Mouse (Mus musculus) bone marrow macrophage, adult 2 months (primary cell): Measurements from ENCODE around the gene Pomt2. TPM values are rescaled to one million over a fixed set of nuclear protein-coding genes. Genes with fewer than 3 reads are reported as not detected.
A peak's percentile ranks its signal among the peaks of the same experiment; 100 is the strongest.

Source experiments
- H3K27ac ChIP-seq: 2 replicates; pipeline ENCODE4 v1.5.1; 2012; ENCODE audit warnings: low read depth, low read length; ENCODE audit not compliant: insufficient read depth
- H3K4me1 ChIP-seq: 2 replicates; pipeline ENCODE4 v1.6.1; 2012; ENCODE audit warnings: low read length; ENCODE audit not compliant: control insufficient read depth, insufficient read depth
- H3K4me3 ChIP-seq: 2 replicates; pipeline ENCODE4 v1.5.1; 2012; ENCODE audit warnings: mild to moderate bottlenecking, low read length, moderate library complexity; ENCODE audit not compliant: insufficient read depth
- CTCF ChIP-seq: IDR thresholded peaks from 2 replicates; pipeline ENCODE4 v1.5.1; 2012; ENCODE audit warnings: low read depth, mild to moderate bottlenecking, low read length, moderate library complexity
- POLR2A ChIP-seq: IDR thresholded peaks from 2 replicates; pipeline ENCODE4 v1.6.1; 2012; ENCODE audit warnings: mild to moderate bottlenecking, low read depth, low read length, borderline replicate concordance
- polyA plus RNA-seq: library from polyadenylated mRNA; stranded (reverse); fragments of >200 nt; gene quantifications from 2 replicates; pipeline ENCODE4 v1.2.4, GENCODE M21; 2012; ENCODE audit not compliant: missing spikeins, insufficient read depth, insufficient read length

Pomt2 gene
- polyA plus RNA-seq, 1 experiment: 6.0 TPM

DNA sequence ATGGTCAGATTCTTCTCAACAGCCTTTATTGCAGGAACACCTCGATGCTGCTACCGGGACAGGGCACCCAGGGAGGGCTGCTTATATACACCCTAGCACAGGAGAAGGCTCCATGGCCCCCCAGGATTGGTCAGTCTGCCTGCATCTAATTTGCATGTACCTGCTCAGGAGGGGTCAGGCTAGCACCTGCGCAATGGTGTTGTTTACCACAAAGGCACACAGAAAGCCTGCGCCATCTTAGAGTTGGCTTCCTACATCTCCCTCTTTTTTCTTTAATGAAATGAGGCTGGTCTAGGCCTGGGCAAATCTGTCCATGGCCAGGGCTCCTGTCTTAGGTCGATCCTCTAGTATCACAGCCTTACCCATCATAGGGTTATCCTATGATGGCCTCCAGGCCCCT, 1.7 kb upstream of the Pomt2 start:
- Histone ChIP-seq H3K4me1 (no peaks in the 10 kb centered on the region), H3K27ac (no peak overlapping the region), H3K4me3 (no peak overlapping the region)
- TF ChIP-seq CTCF (no peak), POLR2A (no peak)

DNA sequence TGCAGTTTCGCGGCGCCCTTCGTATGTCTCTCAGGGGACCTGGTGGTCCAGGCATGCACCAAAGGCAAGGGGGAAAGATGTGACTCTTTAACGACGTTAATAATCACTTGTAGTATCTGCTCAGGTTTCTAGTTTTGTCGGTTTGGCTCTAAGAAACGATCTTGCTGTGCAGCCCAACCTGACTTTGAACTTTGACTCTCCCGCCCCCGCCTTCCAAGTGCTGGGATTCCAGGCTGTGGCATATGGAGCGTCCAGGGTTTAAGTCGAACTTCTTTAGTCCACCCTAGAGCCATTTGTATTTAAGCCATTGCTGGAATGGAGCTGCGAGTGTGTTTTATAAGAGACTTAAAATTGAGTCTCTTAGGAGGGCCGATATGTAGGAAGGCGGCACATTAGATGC, 368 bp upstream of the Pomt2 start:
- peak overlapping the region; percentile 9; the same call in 1 of the 2 replicates for H3K27ac ChIP-seq
- TF ChIP-seq CTCF: no peak
- no peak for TF ChIP-seq POLR2A
- H3K4me3 ChIP-seq: peak overlapping the region; percentile 86
- no peaks in the 10 kb centered on the region for H3K4me1 ChIP-seq

DNA sequence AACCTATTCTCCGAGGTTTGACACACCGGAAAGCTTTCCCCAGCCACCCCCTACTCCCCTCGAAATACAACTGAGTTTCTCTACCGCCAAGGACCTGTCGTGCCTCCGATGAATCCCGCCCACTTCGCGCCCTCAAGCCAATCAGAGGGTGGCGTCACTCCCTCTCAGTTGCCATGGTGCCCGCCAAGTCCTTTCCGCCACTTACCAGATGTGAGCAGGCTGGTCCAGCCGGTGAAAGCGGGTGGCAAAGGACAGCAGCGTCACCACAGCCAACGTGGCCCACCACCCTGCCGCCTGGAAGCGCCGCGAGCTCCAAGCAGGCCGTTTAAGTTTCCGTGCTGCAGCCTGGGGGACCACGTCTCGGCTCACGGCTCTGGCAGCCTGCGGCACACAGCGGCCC, 802 bp downstream of the Pomt2 start, which contains the start of gene Gstz1:
Gene Gstz1 (plus strand): TSS at position 200 of the 400 bp plus-strand sequence.
- peak within 1 kb of the TSS; percentile 61 for H3K27ac ChIP-seq
- TF ChIP-seq POLR2A (no peak), CTCF (no peak)
- H3K4me3 ChIP-seq: peak within 1 kb of the TSS; percentile 86
- H3K4me1 ChIP-seq: no peaks in the 10 kb centered on the region

DNA sequence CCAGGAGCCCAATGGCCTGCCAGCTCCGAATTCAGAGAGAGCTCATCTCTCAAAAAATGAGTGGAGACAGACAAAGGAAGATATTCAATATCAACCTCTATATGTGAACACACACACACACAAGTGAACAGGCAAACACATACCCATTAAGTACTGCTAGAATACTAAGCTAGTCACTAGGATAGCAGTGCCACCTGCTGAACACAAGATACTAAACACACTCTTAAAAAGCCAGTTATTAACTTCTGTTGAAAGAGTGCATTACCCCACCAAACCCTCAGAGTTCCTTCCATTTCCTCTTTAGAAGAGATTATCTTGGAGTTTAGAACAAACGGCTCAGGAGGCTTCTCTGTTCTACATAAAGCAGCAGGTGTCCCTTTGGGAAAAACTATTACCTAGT, 5.6 kb downstream of the Pomt2 start:
- Histone ChIP-seq H3K4me3 (no peak overlapping the region), H3K4me1 (peaks cover 3% of the 10 kb centered on the region; the same call in 1 of the 2 replicates), H3K27ac (no peak overlapping the region)
- TF ChIP-seq CTCF (no peak), POLR2A (no peak)

DNA sequence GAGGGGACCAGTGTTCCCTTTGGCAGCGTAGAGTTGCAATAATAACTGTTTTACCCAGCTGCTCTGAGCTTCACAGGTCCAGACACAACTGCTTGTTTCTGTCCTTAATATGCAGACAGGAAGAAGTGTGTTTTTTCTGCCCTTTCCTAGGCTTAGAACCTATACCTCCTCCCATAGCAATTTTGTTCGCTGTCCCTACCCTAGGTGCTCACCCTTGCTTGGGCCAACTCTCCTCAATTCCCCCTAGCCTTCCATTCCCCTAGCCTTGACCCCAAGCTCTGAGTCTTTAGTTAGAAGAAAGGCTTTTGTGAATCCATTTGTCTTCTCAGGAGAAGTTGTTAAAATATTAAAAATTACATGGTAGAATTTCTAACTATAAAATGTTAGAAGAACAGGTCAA, 9.0 kb downstream of the Pomt2 start:
- Histone ChIP-seq H3K27ac (no peak overlapping the region), H3K4me3 (no peak overlapping the region), H3K4me1 (peaks cover 3% of the 10 kb centered on the region; the same call in 1 of the 2 replicates)
- TF ChIP-seq POLR2A (no peak), CTCF (no peak)

DNA sequence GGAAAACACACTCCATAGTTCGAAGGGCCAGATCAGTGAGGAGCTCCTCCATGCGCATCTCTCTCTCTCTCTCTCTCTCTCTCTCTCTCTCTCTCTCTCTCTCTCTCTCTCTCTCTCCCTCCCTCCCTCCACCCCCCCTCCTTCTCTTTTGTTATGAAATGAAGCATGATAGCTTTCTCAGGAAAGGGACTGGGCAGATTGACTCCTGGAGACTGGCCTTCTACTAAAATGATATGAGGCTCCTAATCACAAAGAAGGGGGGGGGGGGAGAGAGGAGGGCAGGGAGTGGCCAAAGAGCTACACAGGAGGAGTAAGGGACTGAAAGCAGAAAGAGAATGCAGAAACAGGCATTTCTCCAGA, 9.4 kb downstream of the Pomt2 start:
- TF ChIP-seq POLR2A (no peak), CTCF (no peak)
- Histone ChIP-seq H3K27ac (no peak overlapping the region), H3K4me1 (peaks cover 3% of the 10 kb centered on the region; the same call in 1 of the 2 replicates), H3K4me3 (no peak overlapping the region)

DNA sequence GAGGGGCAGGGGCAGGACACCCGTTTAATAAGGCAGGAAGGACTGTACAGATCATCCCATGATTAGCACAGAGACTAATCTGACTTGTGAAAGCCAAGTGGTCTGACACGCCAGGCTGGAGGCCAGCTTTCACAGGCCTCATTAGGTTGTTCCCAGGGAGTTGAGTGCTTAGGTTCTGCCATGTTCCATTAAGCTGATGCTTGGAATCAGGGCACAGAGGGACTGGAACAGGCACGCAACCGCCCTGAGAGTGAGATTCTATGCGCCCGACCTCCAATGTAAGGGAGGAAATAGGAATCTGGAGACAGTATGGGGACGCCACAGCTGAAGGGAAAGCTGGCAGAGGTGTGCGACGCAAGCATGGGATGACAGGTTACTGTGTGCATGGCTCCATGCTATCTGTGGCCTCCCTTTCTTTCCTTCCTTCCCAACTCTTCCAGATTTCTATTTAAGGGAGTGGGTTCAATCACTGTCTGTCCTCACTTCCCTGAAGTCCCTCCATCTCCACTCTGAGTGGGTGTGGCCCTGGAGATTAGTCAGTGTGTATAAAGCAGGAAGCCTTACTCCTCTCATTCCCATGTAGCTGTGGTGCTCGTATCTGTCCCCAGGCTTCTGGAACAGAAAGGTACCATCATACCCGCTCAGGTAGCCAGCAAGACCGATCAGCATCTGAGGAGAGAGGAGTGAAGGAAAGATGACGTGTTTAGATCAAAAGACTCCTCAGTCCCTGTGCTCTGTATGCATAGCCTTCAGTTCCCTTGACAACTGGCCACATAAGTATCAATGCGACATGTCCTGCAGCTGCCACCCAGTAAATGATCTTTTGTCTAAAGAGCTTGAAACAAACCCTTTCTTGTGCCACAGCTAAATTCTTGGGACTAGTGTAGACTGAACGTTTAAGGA, 10.1 kb downstream of the Pomt2 start:
- TF ChIP-seq POLR2A (no peak), CTCF (no peak)
- H3K4me3 ChIP-seq: no peak overlapping the region
- H3K27ac ChIP-seq: no peak overlapping the region
- peaks cover 3% of the 10 kb centered on the region; the same call in 1 of the 2 replicates for H3K4me1 ChIP-seq

DNA sequence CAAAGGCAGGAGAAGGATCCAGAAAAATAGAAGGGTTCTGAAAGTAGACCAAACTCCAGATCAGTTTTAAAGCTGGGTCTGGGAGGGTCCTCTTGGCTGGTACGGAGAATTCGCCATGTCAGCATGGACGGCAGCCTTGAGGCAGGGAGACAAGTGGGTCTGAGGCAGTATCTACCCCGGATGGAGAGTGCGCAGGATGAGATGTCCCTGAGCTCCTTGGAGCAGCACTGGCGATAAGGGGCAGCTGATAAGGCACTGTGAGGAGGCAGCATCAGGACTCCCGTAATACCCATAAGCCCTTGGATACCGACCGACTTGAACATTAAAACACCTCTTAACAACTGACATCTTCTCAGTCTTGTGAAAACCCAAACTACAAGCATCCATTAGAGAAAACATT, 15.0 kb downstream of the Pomt2 start:
- no peak overlapping the region for H3K27ac ChIP-seq
- H3K4me1 ChIP-seq: no peaks in the 10 kb centered on the region
- TF ChIP-seq CTCF (no peak), POLR2A (no peak)
- H3K4me3 ChIP-seq: no peak overlapping the region

DNA sequence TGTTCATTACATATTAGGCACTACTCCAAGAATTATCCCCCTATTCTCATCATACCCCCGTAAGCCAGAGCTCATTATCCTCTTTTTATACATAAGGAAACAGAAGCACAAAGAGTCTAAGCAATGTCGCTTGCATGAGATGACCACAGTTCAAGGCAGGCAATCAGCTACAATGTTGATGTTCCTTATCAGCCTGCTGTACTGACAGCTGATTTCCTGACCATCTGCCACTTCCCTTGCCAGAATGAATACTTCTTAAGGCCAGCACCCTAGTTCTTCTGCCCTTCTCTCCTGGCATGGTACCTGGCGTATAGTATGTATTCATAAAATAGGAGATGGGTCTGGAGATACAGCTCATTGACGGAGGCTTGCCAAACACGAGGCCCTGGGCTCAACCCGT, 15.6 kb downstream of the Pomt2 start:
- Histone ChIP-seq H3K4me1 (no peaks in the 10 kb centered on the region), H3K4me3 (no peak overlapping the region), H3K27ac (no peak overlapping the region)
- no peak for TF ChIP-seq POLR2A
- TF ChIP-seq CTCF: no peak

DNA sequence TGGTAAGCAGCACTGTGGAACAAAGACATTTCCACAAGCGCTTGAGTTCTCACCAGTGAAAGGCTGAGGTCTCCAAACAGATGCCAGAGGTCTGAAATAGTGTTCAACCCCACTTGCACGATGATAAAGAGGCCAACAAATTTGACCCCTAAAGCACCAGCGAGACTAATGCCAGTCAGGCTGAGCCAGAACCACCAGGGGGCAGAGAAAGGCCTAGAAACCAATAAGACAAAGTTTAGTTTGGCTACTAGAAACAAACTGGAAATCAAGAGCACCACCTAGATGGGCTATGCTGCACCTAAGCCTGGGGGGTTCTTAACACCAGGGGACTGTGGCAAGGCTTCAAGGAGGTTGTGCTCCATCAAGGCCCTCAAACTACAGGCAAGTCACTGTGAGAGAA, 16.1 kb downstream of the Pomt2 start:
- H3K27ac ChIP-seq: no peak overlapping the region
- TF ChIP-seq POLR2A (no peak), CTCF (peak; percentile 47)
- no peak overlapping the region for H3K4me3 ChIP-seq
- H3K4me1 ChIP-seq: no peaks in the 10 kb centered on the region

DNA sequence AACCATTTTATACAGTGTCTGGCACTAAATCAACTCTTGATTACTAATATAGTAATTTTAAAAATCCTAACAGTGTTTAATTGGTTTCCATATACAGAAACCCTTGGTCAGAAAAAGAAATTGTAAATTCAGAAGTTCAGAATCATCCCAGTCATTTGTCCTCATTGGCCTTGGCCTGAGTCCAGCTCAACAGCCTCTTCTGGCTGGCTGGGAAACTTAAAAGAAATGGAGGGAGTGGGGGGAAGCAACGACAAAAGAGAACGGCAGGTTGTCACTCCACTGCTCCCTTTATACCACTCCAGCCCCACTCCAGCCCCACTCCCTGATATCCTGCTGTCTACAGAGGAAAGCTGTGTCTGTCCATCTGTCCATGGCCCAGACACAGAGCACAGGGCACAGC, 16.6 kb downstream of the Pomt2 start:
- TF ChIP-seq CTCF (no peak), POLR2A (no peak)
- Histone ChIP-seq H3K4me3 (no peak overlapping the region), H3K27ac (no peak overlapping the region), H3K4me1 (no peaks in the 10 kb centered on the region)
